Mouse (Mus musculus): ENCODE measurements around the gene Speer4a.
"Not testable (repeated sequence)": the region's sequence is repeated elsewhere in the genome, so short reads cannot be mapped to it uniquely, and the experiment has no call there.

Gene Speer4a

DNA sequence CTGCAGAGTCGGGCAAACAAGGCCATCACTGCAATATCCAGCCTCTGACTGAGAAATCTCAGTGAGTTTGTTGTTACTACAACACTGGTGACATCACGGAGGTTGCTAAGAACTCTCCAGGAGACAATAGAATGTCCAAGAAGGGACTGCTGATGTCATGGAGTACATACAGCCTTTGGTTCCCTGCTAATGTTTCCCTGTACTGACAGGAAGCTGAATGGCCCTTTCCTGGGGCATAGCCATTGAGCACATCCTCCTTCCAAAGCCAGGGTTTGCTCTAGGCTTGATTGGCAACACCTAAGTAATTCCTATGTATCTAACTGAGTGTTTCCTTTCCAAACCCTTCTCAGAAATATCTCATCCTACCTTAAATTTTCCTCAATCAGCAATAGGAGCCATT is at the start of gene Speer4a:
Speer4a (minus strand) TSS at position 101 of the 400 bp plus-strand sequence.
- not testable (repeated sequence) for DNase-seq

DNA sequence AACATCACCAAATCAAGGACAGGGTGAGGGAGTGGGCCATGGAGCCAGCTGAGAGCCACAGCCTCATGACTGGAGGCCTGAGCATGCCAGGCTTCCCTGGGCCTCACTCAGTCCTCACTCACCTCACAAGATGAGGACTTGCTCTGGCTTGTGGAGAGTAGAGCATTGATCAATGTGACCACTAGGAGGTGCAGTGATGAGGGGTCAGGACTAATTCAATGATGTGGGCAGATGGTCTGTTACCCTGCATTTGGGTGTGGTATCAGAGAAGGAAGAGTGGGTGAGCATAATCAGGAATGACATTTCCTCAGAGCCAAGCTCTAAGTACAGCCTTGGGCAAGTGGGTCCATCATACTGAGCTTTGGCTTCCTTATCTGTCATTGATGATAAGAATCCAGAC is 39.7 kb upstream of the Speer4a start:
- DNase-seq, result not testable (repeated sequence)

DNA sequence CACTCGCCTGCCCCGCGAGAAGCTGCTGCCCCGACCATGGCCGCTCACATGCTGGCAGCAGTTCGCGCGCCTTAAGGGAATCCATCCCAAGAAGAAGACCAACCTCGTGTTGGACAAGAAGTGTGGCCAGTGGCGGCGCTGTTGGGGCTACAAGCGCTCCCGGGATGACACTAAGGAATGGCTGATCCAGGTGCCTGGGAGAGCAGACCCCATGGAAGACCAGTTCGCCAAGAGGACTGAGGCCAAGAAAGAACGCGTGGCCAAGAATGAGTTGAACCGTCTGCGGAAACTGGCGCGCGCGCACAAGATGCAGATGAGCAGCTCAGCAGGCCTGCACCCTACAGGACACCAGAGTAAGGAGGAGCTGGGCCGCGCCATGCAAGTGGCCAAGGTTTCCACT is 31.4 kb upstream of the Speer4a start:
- no peak for DNase-seq

DNA sequence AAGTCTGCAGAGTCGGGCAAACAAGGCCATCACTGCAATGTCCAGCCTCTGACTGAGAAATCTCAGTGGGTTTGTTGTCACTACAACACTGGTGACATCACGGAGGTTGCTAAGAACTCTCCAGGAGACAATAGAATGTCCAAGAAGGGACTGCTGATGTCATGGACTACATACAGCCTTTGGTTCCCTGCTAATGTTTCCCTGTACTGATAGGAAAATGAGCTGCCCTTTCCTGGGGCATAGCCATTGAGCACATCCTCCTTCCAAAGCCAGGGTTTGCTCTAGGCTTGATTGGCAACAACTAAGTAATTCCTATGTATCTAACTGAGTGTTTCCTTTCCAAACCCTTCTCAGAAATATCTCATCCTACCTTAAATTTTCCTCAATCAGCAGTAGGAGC is 19.1 kb upstream of the Speer4a start, which contains the start of gene Gm7347:
Gm7347 (minus strand) TSS at position 101 of the 400 bp plus-strand sequence.
- not testable (repeated sequence) for DNase-seq

DNA sequence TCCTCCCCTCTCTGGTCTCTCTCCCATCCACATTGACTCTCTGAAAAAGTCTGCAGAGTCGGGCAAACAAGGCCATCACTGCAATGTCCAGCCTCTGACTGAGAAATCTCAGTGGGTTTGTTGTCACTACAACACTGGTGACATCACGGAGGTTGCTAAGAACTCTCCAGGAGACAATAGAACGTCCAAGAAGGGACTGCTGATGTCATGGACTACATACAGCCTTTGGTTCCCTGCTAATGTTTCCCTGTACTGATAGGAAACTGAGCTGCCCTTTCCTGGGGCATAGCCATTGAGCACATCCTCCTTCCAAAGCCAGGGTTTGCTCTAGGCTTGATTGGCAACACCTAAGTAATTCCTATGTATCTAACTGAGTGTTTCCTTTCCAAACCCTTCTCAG is 16.5 kb downstream of the Speer4a start, which contains the start of gene Gm5862:
Gm5862 (minus strand) TSS at position 101 of the 400 bp plus-strand sequence.
- not testable (repeated sequence) for DNase-seq

DNA sequence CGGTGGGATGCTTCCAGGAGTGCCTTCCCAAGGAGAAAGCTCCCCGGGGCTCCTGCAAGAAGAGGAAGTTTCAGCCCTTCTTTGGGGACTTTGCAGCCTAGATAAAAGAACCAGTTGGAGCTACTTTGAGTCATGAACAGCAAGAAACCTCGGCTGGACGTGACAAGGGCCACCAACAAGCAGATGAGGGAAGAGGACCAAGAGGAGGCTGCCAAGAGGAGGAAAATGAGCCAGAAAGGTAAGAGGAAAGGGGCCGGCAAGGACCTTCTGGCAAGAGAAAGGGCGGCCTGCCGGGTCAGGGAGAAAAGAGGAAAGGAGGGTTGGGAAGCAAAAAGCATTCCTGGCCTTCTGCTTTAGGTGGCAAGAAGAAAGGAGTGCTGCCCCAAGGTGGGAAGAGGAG is 31.7 kb downstream of the Speer4a start:
- DNase-seq, result not testable (repeated sequence)

DNA sequence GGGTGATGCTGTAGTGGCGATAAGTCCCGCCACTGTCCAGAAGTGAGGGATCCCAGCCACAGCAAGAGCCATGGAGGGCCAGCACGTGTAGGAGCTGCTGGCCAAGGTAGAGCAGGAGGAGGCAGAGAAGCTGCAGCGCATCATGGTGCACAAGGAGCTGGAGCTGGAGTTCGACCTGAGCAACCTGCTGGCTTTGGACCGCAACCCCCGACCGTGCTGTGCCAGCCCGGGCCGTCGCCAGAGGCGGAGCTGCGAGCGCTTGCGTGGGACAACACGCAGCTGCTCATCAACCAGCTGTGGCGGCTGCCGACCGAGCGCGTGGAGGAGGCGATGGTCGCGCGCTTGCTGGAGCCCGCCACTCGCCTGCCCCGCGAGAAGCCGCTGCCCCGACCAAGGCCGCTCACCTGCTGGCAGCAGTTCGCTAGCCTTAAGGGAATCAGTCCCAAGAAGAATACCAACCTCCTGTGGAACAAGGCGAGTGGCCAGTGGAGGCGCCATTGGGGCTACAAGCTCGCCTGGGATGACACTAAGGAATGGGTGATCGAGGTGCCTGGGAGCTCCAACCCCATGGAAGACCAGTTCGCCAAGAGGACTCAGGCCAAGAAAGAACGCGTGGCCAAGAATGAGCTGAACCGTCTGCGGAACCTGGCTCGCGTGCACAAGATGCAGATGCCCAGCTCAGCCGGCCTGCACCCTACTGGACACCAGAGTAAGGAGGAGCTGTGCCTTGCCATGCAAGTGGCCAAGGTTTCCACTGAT is 32.2 kb downstream of the Speer4a start:
- not testable (repeated sequence) for DNase-seq

DNA sequence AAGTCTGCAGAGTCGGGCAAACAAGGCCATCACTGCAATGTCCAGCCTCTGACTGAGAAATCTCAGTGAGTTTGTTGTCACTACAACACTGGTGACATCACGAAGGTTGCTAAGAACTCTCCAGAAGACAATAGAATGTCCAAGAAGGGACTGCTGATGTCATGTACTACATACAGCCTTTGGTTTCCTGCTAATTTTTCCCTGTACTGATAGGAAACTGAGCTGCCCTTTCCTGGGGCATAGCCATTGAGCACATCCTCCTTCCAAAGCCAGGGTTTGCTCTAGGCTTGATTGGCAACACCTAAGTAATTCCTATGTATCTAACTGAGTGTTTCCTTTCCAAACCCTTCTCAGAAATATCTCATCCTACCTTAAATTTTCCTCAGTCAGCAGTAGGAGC is 34.7 kb downstream of the Speer4a start, which contains the start of gene Gm1979:
Gm1979 (minus strand) TSS at position 101 of the 400 bp plus-strand sequence.
- not testable (repeated sequence) for DNase-seq

DNA sequence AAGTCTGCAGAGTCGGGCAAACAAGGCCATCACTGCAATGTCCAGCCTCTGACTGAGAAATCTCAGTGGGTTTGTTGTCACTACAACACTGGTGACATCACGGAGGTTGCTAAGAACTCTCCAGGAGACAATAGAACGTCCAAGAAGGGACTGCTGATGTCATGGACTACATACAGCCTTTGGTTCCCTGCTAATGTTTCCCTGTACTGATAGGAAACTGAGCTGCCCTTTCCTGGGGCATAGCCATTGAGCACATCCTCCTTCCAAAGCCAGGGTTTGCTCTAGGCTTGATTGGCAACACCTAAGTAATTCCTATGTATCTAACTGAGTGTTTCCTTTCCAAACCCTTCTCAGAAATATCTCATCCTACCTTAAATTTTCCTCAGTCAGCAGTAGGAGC is 50.8 kb downstream of the Speer4a start, which contains the start of gene Gm21698:
Gm21698 (minus strand) TSS at position 101 of the 400 bp plus-strand sequence.
- not testable (repeated sequence) for DNase-seq

All from kidney, postnatal 14 days (tissue).